Mouse (Mus musculus) liver, postnatal 0 days (tissue): ENCODE results near the gene Oxct2a.
"Not testable (repeated sequence)": the region's sequence is repeated elsewhere in the genome, so short reads cannot be mapped to it uniquely, and the experiment has no call there.

Source experiments
- CTCF ChIP-seq: sonication (generic); IDR thresholded peaks from 2 replicates; pipeline ENCODE4 v1.5.1; 2016; ENCODE audit warnings: antibody characterized with exemption, low read depth
- EP300 ChIP-seq: IDR thresholded peaks from 2 replicates; pipeline ENCODE4 v1.6.1; 2016; ENCODE audit warnings: antibody characterized with exemption, low read depth, mild to moderate bottlenecking

- TF ChIP-seq CTCF, EP300: not testable (repeated sequence)
These were observed 8.5 kb upstream of the Oxct2a start for GRCm38 (mm10) chr4:123331961-123332360.
